Mouse (Mus musculus): ENCODE results near the gene Wfdc1. TPM values are rescaled to one million over a fixed set of nuclear protein-coding genes. Genes with fewer than 3 reads are reported as not detected.

Wfdc1 gene
- polyA plus RNA-seq, 1 experiment from 2014 or later, result 4.6 TPM

- Histone ChIP-seq H3K27ac (ENCODE audit: low read depth) (no peak overlapping the region), H3K4me1 (replicated peaks; ENCODE audit: control insufficient read depth, insufficient read depth, low read length) (no peaks in the 10 kb centered on the region), H3K27me3 (replicated peaks; ENCODE audit: control insufficient read depth, insufficient read depth, low read length) (no peaks in the 10 kb centered on the region), H3K4me3 (ENCODE audit: low read depth, low read length) (no peak overlapping the region), H3K9me3 (ENCODE audit: control insufficient read depth, low read length) (no peaks in the 10 kb centered on the region), H3K36me3 (ENCODE audit: control insufficient read depth, insufficient read depth, low read length) (no peaks in the 10 kb centered on the region), H3K4me2 (ENCODE audit: low read length) (no peak overlapping the region), H3K9ac (ENCODE audit: low read length) (no peak overlapping the region)
- DNase-seq (ENCODE audit: low spot score) (no peak), ATAC-seq (replicated peaks; ENCODE audit: low FRiP score, low TSS enrichment, low read depth) (no peak)
- WGBS, result 71% methylated on average over 11 of the region's 11 CpGs
Measured at GRCm38 (mm10) chr8:119737093-119737900, 71.1 kb downstream of the Wfdc1 start.

Other genes starting within 250 kb of the Wfdc1 start
- gene Osgin1, start 232.2 kb upstream of the Wfdc1 start, polyA plus RNA-seq (2014; fragmentation: Nextera tagmentation; extraction: Ambion mirVana), result 1.5 and 2.0 TPM in 2 replicates
- 2.4 and 3.7 TPM in 2 replicates for gene Necab2, start 219.6 kb upstream of the Wfdc1 start, polyA plus RNA-seq (2014; fragmentation: Nextera tagmentation; extraction: Ambion mirVana)
- 0.08 TPM in 1 of 2 replicates, not detected in the other for gene Slc38a8, start 164.7 kb upstream of the Wfdc1 start, polyA plus RNA-seq (2014; fragmentation: Nextera tagmentation; extraction: Ambion mirVana)
- 107 and 121 TPM in 2 replicates for gene Mbtps1, start 107.6 kb upstream of the Wfdc1 start, polyA plus RNA-seq (2014; fragmentation: Nextera tagmentation; extraction: Ambion mirVana)
- 36.6 and 38.0 TPM in 2 replicates for gene Hsdl1, start 91.2 kb upstream of the Wfdc1 start, polyA plus RNA-seq (2014; fragmentation: Nextera tagmentation; extraction: Ambion mirVana)
- 0.37 and 0.89 TPM in 2 replicates for gene Dnaaf1, start 91.1 kb upstream of the Wfdc1 start, polyA plus RNA-seq (2014; fragmentation: Nextera tagmentation; extraction: Ambion mirVana)
- gene Taf1c, start 61.1 kb upstream of the Wfdc1 start, polyA plus RNA-seq (2014; fragmentation: Nextera tagmentation; extraction: Ambion mirVana), result 12.6 and 13.0 TPM in 2 replicates
- 0.09 TPM in 1 of 2 replicates, not detected in the other for gene Adad2, start 53.6 kb upstream of the Wfdc1 start, polyA plus RNA-seq (2014; fragmentation: Nextera tagmentation; extraction: Ambion mirVana)
- gene Kcng4, start 30.7 kb upstream of the Wfdc1 start, polyA plus RNA-seq (2014; fragmentation: Nextera tagmentation; extraction: Ambion mirVana), result 0.11 TPM in 2 replicates
- gene Atp2c2, start 33.6 kb downstream of the Wfdc1 start, polyA plus RNA-seq (2014; fragmentation: Nextera tagmentation; extraction: Ambion mirVana), result 3.1 and 3.6 TPM in 2 replicates
- gene Tldc1, start 112.1 kb downstream of the Wfdc1 start, polyA plus RNA-seq (2014; fragmentation: Nextera tagmentation; extraction: Ambion mirVana), result 11.1 and 15.0 TPM in 2 replicates
- gene Cotl1, start 174.2 kb downstream of the Wfdc1 start, polyA plus RNA-seq (2014; fragmentation: Nextera tagmentation; extraction: Ambion mirVana), result 410 and 468 TPM in 2 replicates
- 12.9 and 14.0 TPM in 2 replicates for gene Klhl36, start 195.9 kb downstream of the Wfdc1 start, polyA plus RNA-seq (2014; fragmentation: Nextera tagmentation; extraction: Ambion mirVana)
- gene Usp10, start 244.0 kb downstream of the Wfdc1 start, polyA plus RNA-seq (2014; fragmentation: Nextera tagmentation; extraction: Ambion mirVana), result 136 and 144 TPM in 2 replicates
- 8.3 and 9.9 TPM in 2 replicates for gene Gm20388, start 244.5 kb downstream of the Wfdc1 start, polyA plus RNA-seq (2014; fragmentation: Nextera tagmentation; extraction: Ambion mirVana)

All from intestine, embryonic 14.5 days (tissue).